Mouse (Mus musculus): ENCODE measurements around the gene Dnah14. TPM values are rescaled to one million over a fixed set of nuclear protein-coding genes. Genes with fewer than 3 reads are reported as not detected.
"Not testable (repeated sequence)": the region's sequence is repeated elsewhere in the genome, so short reads cannot be mapped to it uniquely, and the experiment has no call there.

Gene Dnah14
- polyA plus RNA-seq, 1 experiment from 2014 or later, result 0.88 TPM

- TF ChIP-seq CTCF (IDR thresholded peaks at IDR 0.05; ENCODE audit: low read depth), result no peak
- Histone ChIP-seq H3K4me1 (replicated peaks; ENCODE audit: insufficient read depth, low read length) (no peaks in the 10 kb centered on the region), H3K9me3 (replicated peaks; ENCODE audit: low read length) (no peaks in the 10 kb centered on the region), H3K9ac (ENCODE audit: low read depth, low read length) (no peak overlapping the region), H3K27ac (no peak overlapping the region), H3K4me2 (ENCODE audit: low read length) (no peak overlapping the region), H3K4me3 (replicated peaks; ENCODE audit: low read depth, low read length) (no peak overlapping the region), H3K27me3 (ENCODE audit: insufficient read depth, low read length) (no peaks in the 10 kb centered on the region), H3K36me3 (ENCODE audit: insufficient read depth, low read length) (no peaks in the 10 kb centered on the region)
- DNase-seq (ENCODE audit: low spot score), result no peak
- 75% methylated on average over 4 of the region's 4 CpGs for WGBS
- no peak for ATAC-seq (replicated peaks; ENCODE audit: low FRiP score, low read depth)
These were observed 166.0 kb downstream of the Dnah14 start for GRCm38 (mm10) chr1:181742251-181742885.

GRCm38 (mm10) chr1:181769392-181769791, 193.0 kb downstream of the Dnah14 start:
- DNase-seq (ENCODE audit: low spot score) (no peak), ATAC-seq (replicated peaks; ENCODE audit: low FRiP score, low read depth) (no peak)
- Histone ChIP-seq H3K4me1 (replicated peaks; ENCODE audit: insufficient read depth, low read length) (no peaks in the 10 kb centered on the region), H3K36me3 (ENCODE audit: insufficient read depth, low read length) (no peaks in the 10 kb centered on the region), H3K9ac (ENCODE audit: low read depth, low read length) (no peak overlapping the region), H3K4me2 (ENCODE audit: low read length) (no peak overlapping the region), H3K4me3 (replicated peaks; ENCODE audit: low read depth, low read length) (no peak overlapping the region), H3K27me3 (ENCODE audit: insufficient read depth, low read length) (no peaks in the 10 kb centered on the region), H3K27ac (no peak overlapping the region), H3K9me3 (replicated peaks; ENCODE audit: low read length) (no peaks in the 10 kb centered on the region)
- TF ChIP-seq CTCF (IDR thresholded peaks at IDR 0.05; ENCODE audit: low read depth), result peak; percentile 48
- 59% methylated on average over 14 of the region's 14 CpGs for WGBS

GRCm38 (mm10) chr1:181771871-181772270, 195.5 kb downstream of the Dnah14 start:
- Histone ChIP-seq H3K9me3 (replicated peaks; ENCODE audit: low read length) (no peaks in the 10 kb centered on the region), H3K36me3 (ENCODE audit: insufficient read depth, low read length) (no peaks in the 10 kb centered on the region), H3K4me3 (replicated peaks; ENCODE audit: low read depth, low read length) (no peak overlapping the region), H3K4me2 (ENCODE audit: low read length) (no peak overlapping the region), H3K4me1 (replicated peaks; ENCODE audit: insufficient read depth, low read length) (no peaks in the 10 kb centered on the region), H3K27ac (no peak overlapping the region), H3K9ac (ENCODE audit: low read depth, low read length) (no peak overlapping the region), H3K27me3 (ENCODE audit: insufficient read depth, low read length) (no peaks in the 10 kb centered on the region)
- ATAC-seq (replicated peaks; ENCODE audit: low FRiP score, low read depth) (no peak), DNase-seq (ENCODE audit: low spot score) (no peak)
- 92% methylated on average over 3 of the region's 3 CpGs for WGBS
- no peak for TF ChIP-seq CTCF (IDR thresholded peaks at IDR 0.05; ENCODE audit: low read depth)

GRCm38 (mm10) chr1:181776541-181776940, 200.2 kb downstream of the Dnah14 start:
- no peak for ATAC-seq (replicated peaks; ENCODE audit: low FRiP score, low read depth)
- no peak for DNase-seq (ENCODE audit: low spot score)
- Histone ChIP-seq H3K9ac (ENCODE audit: low read depth, low read length) (no peak overlapping the region), H3K27me3 (ENCODE audit: insufficient read depth, low read length) (no peaks in the 10 kb centered on the region), H3K4me1 (replicated peaks; ENCODE audit: insufficient read depth, low read length) (no peaks in the 10 kb centered on the region), H3K4me3 (replicated peaks; ENCODE audit: low read depth, low read length) (no peak overlapping the region), H3K36me3 (ENCODE audit: insufficient read depth, low read length) (no peaks in the 10 kb centered on the region), H3K4me2 (ENCODE audit: low read length) (no peak overlapping the region), H3K27ac (no peak overlapping the region), H3K9me3 (replicated peaks; ENCODE audit: low read length) (no peaks in the 10 kb centered on the region)
- no peak for TF ChIP-seq CTCF (IDR thresholded peaks at IDR 0.05; ENCODE audit: low read depth)
- 48% methylated on average over 1 of the region's 1 CpGs for WGBS

GRCm38 (mm10) chr1:181782600-181782999, 206.2 kb downstream of the Dnah14 start:
- not testable (repeated sequence) for H3K27ac ChIP-seq; H3K4me1 ChIP-seq (replicated peaks; ENCODE audit: insufficient read depth, low read length); H3K36me3 ChIP-seq (ENCODE audit: insufficient read depth, low read length); H3K9me3 ChIP-seq (replicated peaks; ENCODE audit: low read length); DNase-seq (ENCODE audit: low spot score); H3K27me3 ChIP-seq (ENCODE audit: insufficient read depth, low read length); ATAC-seq (replicated peaks; ENCODE audit: low FRiP score, low read depth); H3K9ac ChIP-seq (ENCODE audit: low read depth, low read length); H3K4me2 ChIP-seq (ENCODE audit: low read length); H3K4me3 ChIP-seq (replicated peaks; ENCODE audit: low read depth, low read length)
- TF ChIP-seq CTCF (IDR thresholded peaks at IDR 0.05; ENCODE audit: low read depth), result peak; percentile 3; the same call in 1 of the 2 replicates
- 94% methylated on average over 11 of the region's 11 CpGs for WGBS

GRCm38 (mm10) chr1:181789952-181790351, 213.6 kb downstream of the Dnah14 start:
- Histone ChIP-seq H3K9me3 (replicated peaks; ENCODE audit: low read length) (no peaks in the 10 kb centered on the region), H3K4me2 (ENCODE audit: low read length) (no peak overlapping the region), H3K36me3 (ENCODE audit: insufficient read depth, low read length) (no peaks in the 10 kb centered on the region), H3K4me3 (replicated peaks; ENCODE audit: low read depth, low read length) (no peak overlapping the region), H3K27me3 (ENCODE audit: insufficient read depth, low read length) (no peaks in the 10 kb centered on the region), H3K9ac (ENCODE audit: low read depth, low read length) (no peak overlapping the region), H3K4me1 (replicated peaks; ENCODE audit: insufficient read depth, low read length) (no peaks in the 10 kb centered on the region), H3K27ac (no peak overlapping the region)
- TF ChIP-seq CTCF (IDR thresholded peaks at IDR 0.05; ENCODE audit: low read depth), result no peak
- WGBS, result 48% methylated on average over 6 of the region's 6 CpGs
- no peak for ATAC-seq (replicated peaks; ENCODE audit: low FRiP score, low read depth)
- no peak for DNase-seq (ENCODE audit: low spot score)

GRCm38 (mm10) chr1:181793541-181793940, 217.2 kb downstream of the Dnah14 start:
- Histone ChIP-seq H3K27me3 (ENCODE audit: insufficient read depth, low read length) (no peaks in the 10 kb centered on the region), H3K27ac (no peak overlapping the region), H3K4me2 (ENCODE audit: low read length) (no peak overlapping the region), H3K36me3 (ENCODE audit: insufficient read depth, low read length) (no peaks in the 10 kb centered on the region), H3K4me3 (replicated peaks; ENCODE audit: low read depth, low read length) (no peak overlapping the region), H3K9me3 (replicated peaks; ENCODE audit: low read length) (no peaks in the 10 kb centered on the region), H3K4me1 (replicated peaks; ENCODE audit: insufficient read depth, low read length) (no peaks in the 10 kb centered on the region), H3K9ac (ENCODE audit: low read depth, low read length) (no peak overlapping the region)
- DNase-seq (ENCODE audit: low spot score), result peak; percentile 54
- ATAC-seq (replicated peaks; ENCODE audit: low FRiP score, low read depth), result no peak
- no peak for TF ChIP-seq CTCF (IDR thresholded peaks at IDR 0.05; ENCODE audit: low read depth)
- WGBS, result 22% methylated on average over 2 of the region's 2 CpGs

Measured in kidney, postnatal 0 days (tissue).